Mouse (Mus musculus) embryonic facial prominence, embryonic 11.5 days (tissue): Measurements from ENCODE around the gene Acbd3. TPM values are rescaled to one million over a fixed set of nuclear protein-coding genes. Genes with fewer than 3 reads are reported as not detected.
A peak's percentile ranks its signal among the peaks of the same experiment; 100 is the strongest.

Source experiments
- ATAC-seq: fragments of 200-750 bp; cut with Nextera tagmentation; replicated peaks from 2 replicates; pipeline ENCODE4 v1.8.0; 2017; ENCODE audit warnings: low read depth; ENCODE audit not compliant: insufficient number of reproducible peaks, low FRiP score, low TSS enrichment
- DNase-seq: peaks from one replicate; pipeline ENCODE4 v3.0.0-alpha.2; 2015; ENCODE audit warnings: low spot score
- H3K27ac ChIP-seq: fragments of 300-500 bp; sonication (generic); replicated peaks from 2 replicates; pipeline ENCODE4 v1.5.1; 2014; ENCODE audit warnings: mild to moderate bottlenecking, low read depth, low read length, control low read depth
- H3K27me3 ChIP-seq: fragments of 300-500 bp; sonication (generic); 2 replicates; pipeline ENCODE4 v1.6.1; 2014; ENCODE audit warnings: mild to moderate bottlenecking, low read length, moderate library complexity, mixed read lengths; ENCODE audit not compliant: control insufficient read depth, insufficient read depth
- H3K36me3 ChIP-seq: fragments of 300-500 bp; sonication (generic); replicated peaks from 2 replicates; pipeline ENCODE4 v1.6.1; 2014; ENCODE audit warnings: low read depth, mild to moderate bottlenecking, low read length, moderate library complexity, mixed read lengths; ENCODE audit not compliant: control insufficient read depth, insufficient read depth
- H3K4me1 ChIP-seq: fragments of 300-500 bp; sonication (generic); 2 replicates; pipeline ENCODE4 v1.6.1; 2014; ENCODE audit warnings: low read length, mixed read lengths; ENCODE audit not compliant: control insufficient read depth, insufficient read depth
- H3K4me2 ChIP-seq: fragments of 300-500 bp; sonication (generic); 2 replicates; pipeline ENCODE4 v1.6.1; 2014; ENCODE audit warnings: low read depth, mild to moderate bottlenecking, control low read depth, low read length, moderate library complexity
- H3K4me3 ChIP-seq: fragments of 300-500 bp; sonication (generic); 2 replicates; pipeline ENCODE4 v1.5.1; 2014; ENCODE audit warnings: low read depth, low read length, control low read depth
- H3K9ac ChIP-seq: fragments of 300-500 bp; sonication (generic); replicated peaks from 2 replicates; pipeline ENCODE4 v1.6.1; 2014; ENCODE audit warnings: mild to moderate bottlenecking, control low read depth, low read length
- H3K9me3 ChIP-seq: fragments of 300-500 bp; sonication (generic); replicated peaks from 2 replicates; pipeline ENCODE4 v1.6.1; 2016; ENCODE audit warnings: mild to moderate bottlenecking, low read length, inconsistent platforms, mixed read lengths; ENCODE audit not compliant: control insufficient read depth
- WGBS: fragments of 180-500 bp; shearing (Covaris S2); extraction: QIAGEN DNeasy Blood & Tissue Kit; methylation state at CpG from one replicate; pipeline ENCODE4 v1.1.7; 2014; 5-methylcytosine and 5-hydroxymethylcytosine counted together
- polyA plus RNA-seq: library from polyadenylated mRNA; unstranded; fragments of >200 nt; fragmentation: Nextera tagmentation; extraction: Ambion mirVana; gene quantifications from 2 replicates; pipeline ENCODE4 v1.2.1, GENCODE M21; 2014

Acbd3 gene
- polyA plus RNA-seq, 1 experiment from 2014 or later: 20.3 TPM

DNA sequence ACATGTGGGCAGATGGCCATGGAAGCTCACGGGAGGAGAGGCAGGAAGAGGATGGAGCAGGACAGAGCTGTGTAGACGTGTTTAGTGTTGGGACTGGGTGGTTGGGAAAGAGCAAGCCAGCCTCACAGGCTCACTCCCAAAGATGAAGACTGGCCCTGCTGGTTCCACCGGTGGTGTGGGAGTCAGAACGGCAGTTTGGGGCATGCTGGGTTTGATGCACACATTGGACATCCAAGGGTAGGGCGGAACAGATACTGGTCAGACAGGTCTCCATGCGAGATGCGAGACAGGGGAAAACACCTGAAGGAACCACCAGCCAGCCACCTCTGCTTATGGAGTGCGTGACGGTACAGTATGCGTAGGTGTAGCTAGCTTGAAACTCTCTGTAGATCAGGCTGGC, 53.1 kb downstream of the Acbd3 start:
- H3K4me1 ChIP-seq: no peaks in the 10 kb centered on the region
- ATAC-seq: no peak
- H3K4me3 ChIP-seq: no peak overlapping the region
- H3K27ac ChIP-seq: no peak overlapping the region
- 84% methylated on average over 10 of the region's 10 CpGs for WGBS
- no peaks in the 10 kb centered on the region for H3K27me3 ChIP-seq
- H3K9me3 ChIP-seq: no peaks in the 10 kb centered on the region
- no peaks in the 10 kb centered on the region for H3K36me3 ChIP-seq
- H3K9ac ChIP-seq: no peak overlapping the region
- no peak overlapping the region; the same call in 1 of the 2 replicates for H3K4me2 ChIP-seq
- no peak for DNase-seq

DNA sequence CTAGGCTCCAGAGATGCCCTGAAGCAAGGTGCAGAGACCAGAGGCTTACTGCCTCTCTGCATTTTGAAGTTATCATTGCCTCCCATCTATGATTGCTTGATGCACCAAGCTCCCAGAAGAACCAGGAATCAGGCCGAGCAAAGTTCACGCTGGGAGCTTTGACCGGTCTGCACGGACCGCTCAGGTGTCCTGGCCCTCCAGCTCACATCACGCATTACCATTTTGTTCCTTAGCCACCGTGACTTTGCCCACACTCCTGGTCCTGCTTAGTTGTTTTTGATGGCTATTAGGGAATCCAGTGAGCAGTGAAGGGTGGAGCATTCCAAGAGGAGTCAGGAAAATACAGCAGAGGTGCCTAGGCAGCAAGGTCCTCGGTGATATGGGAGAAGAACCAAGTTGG, 54.4 kb downstream of the Acbd3 start:
- H3K27ac ChIP-seq: no peak overlapping the region
- no peak for ATAC-seq
- no peaks in the 10 kb centered on the region for H3K27me3 ChIP-seq
- no peaks in the 10 kb centered on the region for H3K4me1 ChIP-seq
- no peak overlapping the region for H3K9ac ChIP-seq
- H3K4me2 ChIP-seq: no peak overlapping the region
- H3K4me3 ChIP-seq: no peak overlapping the region
- no peaks in the 10 kb centered on the region for H3K36me3 ChIP-seq
- DNase-seq: no peak
- H3K9me3 ChIP-seq: no peaks in the 10 kb centered on the region
- WGBS: 90% methylated on average over 8 of the region's 8 CpGs

DNA sequence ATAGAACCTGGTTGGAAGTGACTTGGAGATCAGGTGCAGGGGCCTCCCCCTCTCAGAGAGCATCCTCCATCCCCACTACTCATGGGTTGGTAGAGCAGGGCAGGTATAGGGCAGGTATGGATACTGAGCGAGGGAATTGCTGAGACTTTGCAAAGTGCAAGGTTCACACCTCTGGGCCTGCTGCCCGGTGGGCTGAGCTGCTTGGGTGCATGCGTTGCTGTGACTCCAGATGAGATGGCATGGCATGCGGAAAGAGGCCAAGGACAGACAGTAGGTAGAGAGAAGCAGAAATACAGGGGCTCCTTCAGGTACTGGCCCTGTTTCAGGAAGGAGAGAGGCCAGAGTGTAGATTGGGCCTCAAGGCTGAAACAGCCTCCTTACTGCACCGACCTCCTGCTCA, 55.4 kb downstream of the Acbd3 start:
- Histone ChIP-seq H3K4me1 (no peaks in the 10 kb centered on the region), H3K9me3 (no peaks in the 10 kb centered on the region), H3K4me2 (no peak overlapping the region), H3K4me3 (no peak overlapping the region), H3K9ac (no peak overlapping the region), H3K27me3 (no peaks in the 10 kb centered on the region), H3K27ac (no peak overlapping the region), H3K36me3 (no peaks in the 10 kb centered on the region)
- DNase-seq: no peak
- no peak for ATAC-seq
- 87% methylated on average over 5 of the region's 5 CpGs for WGBS

DNA sequence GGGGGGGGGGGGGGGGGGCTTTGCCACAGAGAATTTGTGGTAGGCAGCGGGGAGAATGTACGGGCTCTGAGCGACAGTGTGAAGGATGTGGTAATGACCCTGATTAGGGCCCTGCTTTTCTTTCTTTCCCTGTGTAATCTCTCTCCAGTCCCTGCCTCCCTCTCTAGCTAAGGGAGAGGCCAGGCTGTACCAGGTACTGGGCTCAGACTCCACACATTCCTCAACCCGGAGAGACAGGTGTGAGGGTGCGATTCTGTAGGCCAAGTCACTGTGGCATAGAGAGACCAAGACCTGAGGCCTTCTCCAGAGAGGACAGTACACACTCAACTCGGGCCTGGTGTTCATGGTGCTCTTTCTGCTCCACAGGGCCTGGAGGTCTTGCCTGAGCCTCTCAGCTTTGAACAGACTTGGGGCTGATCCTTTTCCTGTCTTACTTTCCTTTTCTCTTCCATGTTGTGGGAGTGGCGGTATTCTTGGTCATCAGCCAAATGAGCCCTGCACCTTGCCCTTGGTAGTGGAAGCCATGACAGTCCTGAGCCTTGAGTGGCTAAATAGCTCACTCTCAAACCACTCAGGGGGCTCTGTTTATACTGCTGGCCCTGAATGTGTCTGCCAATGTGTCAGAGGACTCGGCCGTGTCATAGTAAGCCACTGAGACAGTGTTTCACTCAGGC, 57.2 kb downstream of the Acbd3 start:
- no peaks in the 10 kb centered on the region for H3K36me3 ChIP-seq
- H3K4me2 ChIP-seq: no peak overlapping the region
- H3K4me1 ChIP-seq: no peaks in the 10 kb centered on the region
- 67% methylated on average over 9 of the region's 9 CpGs for WGBS
- H3K27me3 ChIP-seq: no peaks in the 10 kb centered on the region
- ATAC-seq (no peak), DNase-seq (no peak)
- no peak overlapping the region for H3K27ac ChIP-seq
- no peak overlapping the region for H3K4me3 ChIP-seq
- no peak overlapping the region for H3K9ac ChIP-seq
- H3K9me3 ChIP-seq: no peaks in the 10 kb centered on the region

DNA sequence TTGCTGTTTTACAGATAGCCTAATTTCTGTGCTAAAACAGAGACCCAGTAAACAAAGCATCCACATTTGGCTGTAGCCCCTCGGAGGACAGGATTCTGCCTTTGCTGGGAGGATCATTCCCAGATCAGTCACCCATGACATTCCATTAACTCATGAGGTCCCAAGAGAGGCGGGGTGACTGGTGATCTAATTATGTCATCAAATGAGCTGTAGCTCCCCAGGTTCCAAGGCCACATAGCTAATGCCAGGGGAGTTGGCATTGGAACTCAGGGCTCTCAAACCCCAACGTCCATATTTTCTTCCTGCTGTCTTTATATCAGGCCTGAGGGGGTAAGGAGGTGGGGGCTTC, 57.7 kb downstream of the Acbd3 start:
- no peak overlapping the region for H3K4me3 ChIP-seq
- no peaks in the 10 kb centered on the region for H3K4me1 ChIP-seq
- H3K9me3 ChIP-seq: no peaks in the 10 kb centered on the region
- no peak for DNase-seq
- H3K4me2 ChIP-seq: no peak overlapping the region
- H3K27ac ChIP-seq: no peak overlapping the region
- no peak for ATAC-seq
- no peak overlapping the region for H3K9ac ChIP-seq
- H3K27me3 ChIP-seq: no peaks in the 10 kb centered on the region
- WGBS: 22% methylated on average over 3 of the region's 3 CpGs
- no peaks in the 10 kb centered on the region for H3K36me3 ChIP-seq

DNA sequence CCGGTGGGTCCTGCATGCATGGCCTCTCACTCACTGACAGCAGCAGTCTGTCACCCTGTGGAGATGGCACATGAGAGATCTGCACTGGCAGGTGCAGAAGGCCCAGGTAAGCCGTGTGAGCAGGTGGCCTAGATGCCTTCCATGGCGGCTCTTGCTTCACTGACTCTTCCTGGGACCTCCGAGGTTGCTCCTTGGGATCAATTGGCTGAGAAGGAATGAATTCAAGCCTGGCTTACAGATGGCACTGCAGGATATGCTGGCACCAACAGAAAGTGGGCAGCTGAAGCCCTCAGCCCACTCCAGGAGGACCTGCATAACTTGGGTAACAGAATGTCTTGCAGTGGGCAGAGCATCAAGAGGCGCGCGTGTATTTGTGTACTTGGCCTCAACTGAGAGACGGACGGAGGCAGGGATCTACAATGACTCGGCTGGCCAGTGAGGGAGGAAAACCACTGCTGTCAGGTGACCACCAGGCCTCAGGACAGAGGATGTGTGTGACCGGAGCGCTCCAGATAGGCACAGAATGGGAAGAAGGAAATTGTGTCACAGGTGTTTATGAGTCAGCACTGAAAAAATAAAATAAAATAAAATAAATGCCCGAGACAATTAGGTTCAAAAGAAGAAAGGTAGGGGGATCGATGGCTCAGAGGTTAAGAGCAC, 66.1 kb downstream of the Acbd3 start:
- Histone ChIP-seq H3K36me3 (no peaks in the 10 kb centered on the region), H3K4me2 (no peak overlapping the region), H3K4me1 (no peaks in the 10 kb centered on the region), H3K9ac (no peak overlapping the region), H3K27me3 (no peaks in the 10 kb centered on the region), H3K9me3 (no peaks in the 10 kb centered on the region), H3K27ac (no peak overlapping the region), H3K4me3 (no peak overlapping the region)
- 85% methylated on average over 14 of the region's 14 CpGs for WGBS
- ATAC-seq: no peak
- DNase-seq: no peak

DNA sequence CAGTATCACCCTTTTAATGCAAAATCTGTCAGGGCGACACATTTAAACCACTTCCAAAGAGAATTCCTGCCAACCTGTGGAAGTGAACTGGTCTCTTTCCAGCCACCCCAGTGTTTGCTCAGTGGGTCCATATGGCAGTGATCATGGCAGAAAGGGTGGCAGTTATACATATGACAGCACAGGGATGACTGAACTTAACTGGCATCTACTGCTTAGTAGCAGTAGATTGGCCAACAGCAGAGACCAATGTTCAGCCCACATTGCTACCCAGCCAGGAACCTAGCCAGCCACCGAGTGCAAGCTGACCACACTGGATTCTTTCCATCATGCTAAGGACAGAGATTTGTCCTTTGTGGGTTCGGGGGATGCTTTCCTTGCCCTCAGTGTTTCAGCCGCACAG, 67.0 kb downstream of the Acbd3 start:
- no peak overlapping the region for H3K27ac ChIP-seq
- ATAC-seq: no peak
- no peaks in the 10 kb centered on the region for H3K36me3 ChIP-seq
- WGBS: 88% methylated on average over 4 of the region's 4 CpGs
- no peak overlapping the region for H3K9ac ChIP-seq
- H3K4me2 ChIP-seq: no peak overlapping the region
- DNase-seq: no peak
- no peaks in the 10 kb centered on the region for H3K9me3 ChIP-seq
- H3K4me3 ChIP-seq: no peak overlapping the region
- no peaks in the 10 kb centered on the region for H3K4me1 ChIP-seq
- H3K27me3 ChIP-seq: no peaks in the 10 kb centered on the region

DNA sequence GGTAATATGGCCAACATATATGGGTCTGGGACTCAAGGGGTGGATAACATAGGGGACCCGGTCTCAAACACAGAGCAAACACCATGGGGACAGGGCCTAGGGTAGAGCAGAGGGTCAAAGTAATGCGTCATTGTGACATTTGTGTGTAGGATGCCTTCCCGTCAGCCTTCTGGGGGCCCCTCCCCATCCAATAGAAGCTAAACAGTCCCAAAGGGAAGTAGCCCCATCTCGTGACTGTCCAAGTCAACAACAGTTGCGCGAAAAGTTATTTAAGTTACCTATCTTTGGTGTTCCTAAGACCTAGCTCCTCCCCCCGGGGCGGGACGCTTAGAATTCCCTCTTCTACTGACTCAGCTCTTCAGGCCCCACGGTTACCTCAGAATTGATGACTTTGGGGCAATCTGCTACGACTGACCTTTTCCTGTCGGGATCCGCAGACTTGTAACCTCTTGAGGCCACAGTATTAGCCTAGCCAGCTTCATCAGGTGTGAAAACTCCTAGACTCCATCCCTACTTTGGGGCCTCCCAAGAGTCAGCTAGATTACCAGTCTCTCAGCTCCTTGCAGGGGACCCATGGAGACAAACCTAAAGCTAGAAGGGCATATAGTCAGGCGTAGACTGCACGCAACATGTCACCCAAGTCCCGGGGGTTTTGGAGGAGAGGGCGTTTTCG, 67.7 kb downstream of the Acbd3 start:
- Histone ChIP-seq H3K4me3 (peak overlapping the region; percentile 32), H3K9ac (peak overlapping the region; percentile 50), H3K4me2 (peak overlapping the region; percentile 67), H3K36me3 (no peaks in the 10 kb centered on the region), H3K9me3 (no peaks in the 10 kb centered on the region), H3K27ac (no peak overlapping the region), H3K27me3 (no peaks in the 10 kb centered on the region), H3K4me1 (no peaks in the 10 kb centered on the region)
- 9% methylated on average over 18 of the region's 18 CpGs for WGBS
- peak; percentile 40; the same call in 1 of the 2 replicates for ATAC-seq
- DNase-seq: peak; percentile 46
